Mouse (Mus musculus) hindbrain, postnatal 0 days (tissue): ENCODE results near the gene H2-Ke6. TPM values are rescaled to one million over a fixed set of nuclear protein-coding genes. Genes with fewer than 3 reads are reported as not detected.
"Not testable (repeated sequence)": the region's sequence is repeated elsewhere in the genome, so short reads cannot be mapped to it uniquely, and the experiment has no call there.

Source experiments
- ATAC-seq: fragments of 200-750 bp; cut with Nextera tagmentation; 2 replicates; pipeline ENCODE4 v1.8.0; 2017; ENCODE audit warnings: mild to moderate bottlenecking, moderate TSS enrichment, moderate library complexity
- DNase-seq: peaks from one replicate; pipeline ENCODE4 v3.0.0-alpha.2; 2015; ENCODE audit warnings: low spot score
- H3K27ac ChIP-seq: fragments of 300-500 bp; sonication (generic); 2 replicates; pipeline ENCODE4 v1.5.1; 2014; ENCODE audit warnings: mild to moderate bottlenecking
- H3K27me3 ChIP-seq: fragments of 300-500 bp; sonication (generic); 2 replicates; pipeline ENCODE4 v1.6.1; 2014; ENCODE audit warnings: low read length, mixed read lengths; ENCODE audit not compliant: insufficient read depth
- H3K36me3 ChIP-seq: fragments of 300-500 bp; sonication (generic); 2 replicates; pipeline ENCODE4 v1.6.1; 2014; ENCODE audit warnings: low read length, mixed read lengths; ENCODE audit not compliant: insufficient read depth
- H3K4me1 ChIP-seq: fragments of 300-500 bp; sonication (generic); 2 replicates; pipeline ENCODE4 v1.6.1; 2014; ENCODE audit warnings: antibody characterized with exemption, low read length, mixed read lengths; ENCODE audit not compliant: insufficient read depth
- H3K4me2 ChIP-seq: fragments of 300-500 bp; sonication (generic); 2 replicates; pipeline ENCODE4 v1.6.1; 2014; ENCODE audit warnings: low read depth, mild to moderate bottlenecking, low read length, moderate library complexity, mixed read lengths
- H3K4me3 ChIP-seq: fragments of 300-500 bp; sonication (generic); 2 replicates; pipeline ENCODE4 v1.5.1; 2014; ENCODE audit warnings: low read length
- H3K9ac ChIP-seq: fragments of 300-500 bp; sonication (generic); replicated peaks from 2 replicates; pipeline ENCODE4 v1.6.1; 2014; ENCODE audit warnings: mild to moderate bottlenecking, low read length, moderate library complexity, mixed read lengths
- H3K9me3 ChIP-seq: fragments of 300-500 bp; sonication (generic); 2 replicates; pipeline ENCODE4 v1.6.1; 2016; ENCODE audit warnings: low read length, mixed read lengths
- CTCF ChIP-seq: IDR thresholded peaks from 2 replicates; pipeline ENCODE4 v1.5.1; 2016; ENCODE audit warnings: antibody characterized with exemption, control low read depth, low read depth
- WGBS: fragments of 180-500 bp; shearing (Covaris S2); extraction: QIAGEN DNeasy Blood & Tissue Kit; methylation state at CpG from one replicate; pipeline ENCODE4 v1.1.7; 2014; 5-methylcytosine and 5-hydroxymethylcytosine counted together
- polyA plus RNA-seq: library from polyadenylated mRNA; unstranded; fragments of >200 nt; fragmentation: Nextera tagmentation; extraction: Ambion mirVana; gene quantifications from 2 replicates; pipeline ENCODE4 v1.2.1, GENCODE M21; 2015
- total RNA-seq: library from RNA; depleted of rRNA; stranded (reverse); fragments of >200 nt; gene quantifications from 2 replicates; pipeline ENCODE4 v1.2.3, GENCODE M21; 2014

The H2-Ke6 gene
- total and polyA plus RNA-seq, 2 experiments from 2014 or later: 78.3 to 78.9 TPM

GRCm38 (mm10) chr17:33995651-33996050 lies 32.2 kb downstream of the H2-Ke6 start:
- TF ChIP-seq CTCF: no peak
- Histone ChIP-seq H3K36me3 (no peaks in the 10 kb centered on the region), H3K4me1 (no peaks in the 10 kb centered on the region), H3K9me3 (no peaks in the 10 kb centered on the region), H3K4me2 (no peak overlapping the region), H3K9ac (no peak overlapping the region), H3K4me3 (no peak overlapping the region), H3K27me3 (no peaks in the 10 kb centered on the region; the same call in 1 of the 2 replicates), H3K27ac (no peak overlapping the region)
- ATAC-seq (no peak), DNase-seq (no peak)
- 64% methylated on average over 3 of the region's 3 CpGs for WGBS

DNA sequence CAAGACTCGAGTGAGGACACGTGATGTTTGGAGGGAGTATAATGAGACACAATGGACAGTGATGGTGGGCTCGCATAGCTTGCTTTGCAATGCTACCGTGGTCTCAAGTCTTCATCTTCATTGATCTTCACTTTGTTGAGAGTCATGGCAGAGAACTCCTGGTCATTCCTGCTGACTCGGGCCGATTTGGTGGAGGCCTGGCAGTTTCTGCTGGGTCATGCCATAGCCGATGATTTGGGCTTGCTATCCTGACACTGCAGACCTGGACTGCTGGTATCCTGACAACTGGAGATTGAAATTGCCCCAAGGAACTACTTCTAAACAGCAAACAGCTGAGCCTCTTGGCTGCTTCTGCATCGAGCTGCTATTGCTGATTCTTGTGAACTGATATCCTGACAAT lies 32.9 kb downstream of the H2-Ke6 start:
- Histone ChIP-seq H3K9me3 (no peaks in the 10 kb centered on the region), H3K36me3 (no peaks in the 10 kb centered on the region), H3K4me1 (no peaks in the 10 kb centered on the region), H3K9ac (no peak overlapping the region), H3K27ac (no peak overlapping the region), H3K27me3 (no peaks in the 10 kb centered on the region), H3K4me2 (no peak overlapping the region), H3K4me3 (no peak overlapping the region)
- no peak for ATAC-seq
- no peak for DNase-seq
- WGBS: 87% methylated on average over 8 of the region's 8 CpGs
- no peak for TF ChIP-seq CTCF

GRCm38 (mm10) chr17:33991788-33992664 lies 35.8 kb downstream of the H2-Ke6 start:
- Histone ChIP-seq H3K4me3 (no peak overlapping the region), H3K9ac (no peak overlapping the region), H3K27ac (no peak overlapping the region), H3K27me3 (no peaks in the 10 kb centered on the region), H3K9me3 (no peaks in the 10 kb centered on the region), H3K4me2 (no peak overlapping the region), H3K36me3 (no peaks in the 10 kb centered on the region), H3K4me1 (no peaks in the 10 kb centered on the region)
- DNase-seq: peak; percentile 91
- peak; percentile 90 for TF ChIP-seq CTCF
- peak; percentile 62 for ATAC-seq
- 32% methylated on average over 10 of the region's 10 CpGs for WGBS

- ATAC-seq, H3K4me3 ChIP-seq, H3K9me3 ChIP-seq, H3K9ac ChIP-seq, H3K36me3 ChIP-seq, H3K4me1 ChIP-seq: not testable (repeated sequence)
- peak; percentile 92 for TF ChIP-seq CTCF
- H3K4me2 ChIP-seq: peak overlapping the region; percentile 58; the same call in 1 of the 2 replicates
- DNase-seq: peak; percentile 72
- peaks cover 21% of the 10 kb centered on the region for H3K27me3 ChIP-seq
- WGBS: 16% methylated on average over 8 of the region's 8 CpGs
- peak overlapping the region; percentile 94; the same call in 1 of the 2 replicates for H3K27ac ChIP-seq
Measured at GRCm38 (mm10) chr17:33982136-33982535, 45.7 kb downstream of the H2-Ke6 start.

DNA sequence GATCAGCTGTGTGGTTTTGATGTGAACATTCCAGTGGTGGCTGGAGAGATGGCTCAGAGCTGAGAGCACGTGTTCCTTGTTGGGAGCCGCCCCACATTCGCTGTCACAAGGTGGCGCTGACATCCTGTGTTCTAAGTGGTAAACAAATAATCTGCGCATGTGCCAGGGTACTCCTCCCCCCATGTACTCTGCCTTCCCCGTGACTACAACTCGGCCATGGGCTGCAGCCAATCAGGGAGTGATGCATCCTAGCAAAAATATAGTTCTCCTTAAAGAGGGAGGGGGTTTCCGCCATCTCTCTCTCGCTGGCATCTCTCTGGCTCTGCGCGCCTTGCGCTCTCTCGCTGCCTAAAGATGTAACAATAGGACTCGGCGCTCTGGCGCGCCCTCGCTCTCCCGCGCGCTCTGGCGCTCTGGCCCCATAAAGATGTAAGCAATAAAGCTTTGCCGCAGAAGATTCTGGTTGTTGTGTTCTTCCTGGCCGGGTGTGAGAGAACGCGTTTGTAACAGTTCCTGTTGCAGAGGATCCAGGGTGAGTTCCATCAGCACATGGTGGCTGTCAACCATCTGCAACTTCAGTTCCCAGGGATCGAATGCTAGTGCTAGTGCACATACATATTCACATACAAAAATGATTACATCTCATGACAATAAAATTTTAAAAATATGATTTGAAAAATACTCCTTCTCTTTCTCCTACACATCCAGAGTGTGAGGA lies 46.5 kb downstream of the H2-Ke6 start:
- H3K4me2 ChIP-seq: peak overlapping the region; percentile 58
- peak; percentile 76 for TF ChIP-seq CTCF
- DNase-seq: peak; percentile 98
- H3K36me3 ChIP-seq, H3K4me1 ChIP-seq, H3K9me3 ChIP-seq: not testable (repeated sequence)
- H3K4me3 ChIP-seq: peak overlapping the region; percentile 44
- H3K27me3 ChIP-seq: peaks cover 24% of the 10 kb centered on the region
- peak; percentile 96 for ATAC-seq
- under 1% methylated on average over 27 of the region's 27 CpGs for WGBS
- H3K27ac ChIP-seq: peak overlapping the region; percentile 94
- peak overlapping the region; percentile 43 for H3K9ac ChIP-seq

- ATAC-seq (no peak), DNase-seq (peak; percentile 20)
- Histone ChIP-seq H3K4me3 (no peak overlapping the region), H3K27me3 (peaks cover 26% of the 10 kb centered on the region), H3K4me2 (no peak overlapping the region), H3K27ac (peak overlapping the region; percentile 69), H3K9ac (no peak overlapping the region), H3K4me1 (no peaks in the 10 kb centered on the region), H3K36me3 (no peaks in the 10 kb centered on the region), H3K9me3 (no peaks in the 10 kb centered on the region)
- WGBS: 79% methylated on average over 19 of the region's 19 CpGs
- TF ChIP-seq CTCF: no peak
Measured at GRCm38 (mm10) chr17:33980181-33981035, 47.5 kb downstream of the H2-Ke6 start.
